Mouse (Mus musculus) heart, adult 2 months (tissue): Measurements from ENCODE around the gene Akr1c13.

Experiments used
- CTCF ChIP-seq: fragments of 200-600 bp; IDR thresholded peaks from 2 replicates; pipeline ENCODE4 v1.8.1; 2022; ENCODE audit warnings: antibody characterized with exemption, mild to moderate bottlenecking, moderate library complexity
- EP300 ChIP-seq: fragments of 200-500 bp; IDR thresholded peaks from 2 replicates; pipeline ENCODE4 v1.6.1; 2011; ENCODE audit warnings: low read depth, low read length, control low read depth; ENCODE audit not compliant: insufficient read depth
- POLR2A ChIP-seq: fragments of 200-500 bp; IDR thresholded peaks from 2 replicates; pipeline ENCODE4 v1.6.1; 2011; ENCODE audit warnings: mild to moderate bottlenecking, low read depth, low read length, control low read depth; ENCODE audit not compliant: insufficient read depth

DNA sequence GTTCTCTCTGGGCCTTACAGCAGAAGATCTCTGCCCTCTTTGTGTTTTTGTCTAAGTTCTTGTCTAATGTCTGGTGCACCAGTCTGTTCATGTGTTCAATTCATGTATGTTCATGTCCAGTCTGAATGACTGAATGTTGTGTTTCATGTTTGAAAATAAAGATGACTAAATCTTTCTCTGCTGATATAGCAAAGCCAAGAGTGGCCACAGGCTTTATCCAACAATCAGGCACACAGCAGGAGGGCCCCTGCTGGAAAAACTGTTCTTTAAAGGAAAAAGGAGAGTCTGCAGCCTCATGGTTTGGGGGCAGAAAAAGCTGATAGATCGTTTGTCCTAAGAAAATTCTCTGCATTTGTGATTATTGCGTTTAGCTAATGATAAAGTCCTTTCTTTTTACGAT lies 21.4 kb downstream of the Akr1c13 start:
- TF ChIP-seq CTCF (no peak), POLR2A (no peak), EP300 (no peak)
